Mouse (Mus musculus): ENCODE data around the gene Hoxb7. TPM values are rescaled to one million over a fixed set of nuclear protein-coding genes. Genes with fewer than 3 reads are reported as not detected.

Hoxb7 gene
- polyA plus RNA-seq, 1 experiment = 1.5 TPM

GRCm38 (mm10) chr11:96281396-96281795 is 5.0 kb upstream of the Hoxb7 start:
- TF ChIP-seq CTCF (IDR thresholded peaks at IDR 0.05; ENCODE audit: extremely low read depth, insufficient read length, insufficient replicate concordance, low read depth, low read length) = no peak
- TF ChIP-seq POLR2A (IDR thresholded peaks at IDR 0.05; ENCODE audit: low read depth, low read length) = no peak
- 20% methylated on average over 18 of the region's 18 CpGs for WGBS
- peaks cover 92% of the 10 kb centered on the region for H3K27me3 ChIP-seq (ENCODE audit: control insufficient read depth, insufficient read depth, low read length)
- H3K36me3 ChIP-seq (ENCODE audit: control insufficient read depth, insufficient read depth, low read length) = no peaks in the 10 kb centered on the region
- peaks cover 2% of the 10 kb centered on the region; the same call in 1 of the 2 replicates for H3K4me1 ChIP-seq (ENCODE audit: control insufficient read depth, insufficient read depth, insufficient read length, low read length)
- no peak overlapping the region for H3K4me3 ChIP-seq (ENCODE audit: low read depth, low read length)
- no peak overlapping the region for H3K27ac ChIP-seq (ENCODE audit: insufficient read depth, low read depth, low read length)

- 7% methylated on average over 27 of the region's 27 CpGs for WGBS
- Histone ChIP-seq H3K4me3 (ENCODE audit: low read depth, low read length) (peak within 1 kb of the TSS; percentile 24; the same call in 1 of the 2 replicates), H3K27ac (ENCODE audit: insufficient read depth, low read depth, low read length) (no peak within 1 kb of the TSS)
Measured at GRCm38 (mm10) chr11:96281855-96282570, 4.4 kb upstream of the Hoxb7 start, which contains the start of gene Hoxb8. Gene Hoxb8 (plus strand): TSS chr11:96281905.

GRCm38 (mm10) chr11:96282795-96283430 is 3.5 kb upstream of the Hoxb7 start:
- H3K4me3 ChIP-seq (ENCODE audit: low read depth, low read length) = peak overlapping the region; percentile 51
- no peaks in the 10 kb centered on the region for H3K36me3 ChIP-seq (ENCODE audit: control insufficient read depth, insufficient read depth, low read length)
- peaks cover 93% of the 10 kb centered on the region for H3K27me3 ChIP-seq (ENCODE audit: control insufficient read depth, insufficient read depth, low read length)
- WGBS = 3% methylated on average over 49 of the region's 49 CpGs
- peaks cover 2% of the 10 kb centered on the region; the same call in 1 of the 2 replicates for H3K4me1 ChIP-seq (ENCODE audit: control insufficient read depth, insufficient read depth, insufficient read length, low read length)
- no peak for TF ChIP-seq POLR2A (IDR thresholded peaks at IDR 0.05; ENCODE audit: low read depth, low read length)
- no peak for TF ChIP-seq CTCF (IDR thresholded peaks at IDR 0.05; ENCODE audit: extremely low read depth, insufficient read length, insufficient replicate concordance, low read depth, low read length)
- H3K27ac ChIP-seq (ENCODE audit: insufficient read depth, low read depth, low read length) = no peak overlapping the region

More at GRCm38 (mm10) chr11:96281855-96282570, 4.4 kb upstream of the Hoxb7 start, which contains the start of gene Hoxb8:
- Histone ChIP-seq H3K4me1 (ENCODE audit: control insufficient read depth, insufficient read depth, insufficient read length, low read length) (peaks cover 2% of the 10 kb centered on the region; the same call in 1 of the 2 replicates), H3K36me3 (ENCODE audit: control insufficient read depth, insufficient read depth, low read length) (no peaks in the 10 kb centered on the region), H3K27me3 (ENCODE audit: control insufficient read depth, insufficient read depth, low read length) (peaks cover 92% of the 10 kb centered on the region)
- no peak for TF ChIP-seq CTCF (IDR thresholded peaks at IDR 0.05; ENCODE audit: extremely low read depth, insufficient read length, insufficient replicate concordance, low read depth, low read length)
- no peak for TF ChIP-seq POLR2A (IDR thresholded peaks at IDR 0.05; ENCODE audit: low read depth, low read length)

GRCm38 (mm10) chr11:96284041-96284749 is 2.2 kb upstream of the Hoxb7 start:
- TF ChIP-seq POLR2A (IDR thresholded peaks at IDR 0.05; ENCODE audit: low read depth, low read length) = 0 out of 2 replicates have a peak, but pooled peaks have one; percentile 8
- peak; percentile 5; the same call in 1 of the 2 replicates for TF ChIP-seq CTCF (IDR thresholded peaks at IDR 0.05; ENCODE audit: extremely low read depth, insufficient read length, insufficient replicate concordance, low read depth, low read length)
- WGBS = 3% methylated on average over 47 of the region's 49 CpGs
- H3K4me1 ChIP-seq (ENCODE audit: control insufficient read depth, insufficient read depth, insufficient read length, low read length) = no peaks in the 10 kb centered on the region; the same call in 1 of the 2 replicates
- H3K36me3 ChIP-seq (ENCODE audit: control insufficient read depth, insufficient read depth, low read length) = no peaks in the 10 kb centered on the region
- peaks cover 87% of the 10 kb centered on the region for H3K27me3 ChIP-seq (ENCODE audit: control insufficient read depth, insufficient read depth, low read length)
- peak overlapping the region; percentile 57 for H3K27ac ChIP-seq (ENCODE audit: insufficient read depth, low read depth, low read length)
- H3K4me3 ChIP-seq (ENCODE audit: low read depth, low read length) = peak overlapping the region; percentile 51

- Histone ChIP-seq H3K36me3 (ENCODE audit: control insufficient read depth, insufficient read depth, low read length) (no peaks in the 10 kb centered on the region), H3K27ac (ENCODE audit: insufficient read depth, low read depth, low read length) (peak overlapping the region; percentile 57), H3K27me3 (ENCODE audit: control insufficient read depth, insufficient read depth, low read length) (peaks cover 81% of the 10 kb centered on the region), H3K4me3 (ENCODE audit: low read depth, low read length) (peak overlapping the region; percentile 62), H3K4me1 (ENCODE audit: control insufficient read depth, insufficient read depth, insufficient read length, low read length) (no peaks in the 10 kb centered on the region; the same call in 1 of the 2 replicates)
- TF ChIP-seq CTCF (IDR thresholded peaks at IDR 0.05; ENCODE audit: extremely low read depth, insufficient read length, insufficient replicate concordance, low read depth, low read length) (no peak), POLR2A (IDR thresholded peaks at IDR 0.05; ENCODE audit: low read depth, low read length) (no peak)
- WGBS = 8% methylated on average over 37 of the region's 37 CpGs
Measured at GRCm38 (mm10) chr11:96284774-96285734, 1.4 kb upstream of the Hoxb7 start.
